Mouse (Mus musculus) small intestine, adult 2 months (tissue): Measurements from ENCODE around the gene App.

Source experiments
- CTCF ChIP-seq: fragments of 200-500 bp; IDR thresholded peaks from 2 replicates; pipeline ENCODE4 v1.5.1; 2012; ENCODE audit warnings: low read depth, mild to moderate bottlenecking, control low read depth, inconsistent platforms, low read length, moderate library complexity, mixed read lengths; ENCODE audit not compliant: insufficient replicate concordance, insufficient read length; ENCODE audit errors: extremely low read depth
- POLR2A ChIP-seq: fragments of 200-500 bp; IDR thresholded peaks from 2 replicates; pipeline ENCODE4 v1.6.1; 2012; ENCODE audit warnings: low read depth, mild to moderate bottlenecking, control low read depth, inconsistent platforms, low read length, moderate library complexity

GRCm38 (mm10) chr16:85024706-85025105 lies 148.9 kb downstream of the App start:
- TF ChIP-seq CTCF (no peak), POLR2A (no peak)
